9 mouse cellular contexts compared by ENCODE assay signal in the genomic region with DNA sequence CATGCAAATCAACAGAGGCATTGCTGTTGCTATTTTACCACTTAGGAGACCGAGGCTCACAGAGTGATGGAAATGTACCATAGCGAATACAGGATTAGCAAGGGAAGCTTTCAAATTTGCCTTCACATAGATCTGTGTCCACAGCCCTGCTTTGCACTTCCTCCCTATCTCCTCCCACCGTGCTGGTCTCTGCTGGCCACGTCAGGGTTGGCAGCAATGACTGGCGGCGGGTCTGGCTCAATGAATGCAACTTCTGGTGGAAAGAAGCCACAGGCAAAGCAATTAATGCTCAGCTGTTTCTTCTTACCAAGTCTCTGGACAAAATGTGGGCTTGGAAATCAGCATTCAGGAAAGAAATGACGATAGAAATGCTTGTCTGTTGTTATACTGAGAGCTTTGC.
DNase-seq lines count a peak whose midpoint lies in the region; ATAC-seq and TF ChIP-seq lines count a peak whose summit lies in the region.
"Had no signal": no experiment of that assay in that cellular context is flagged by ENCODE, and none has a peak within 500 bp of the region (broad histone marks: within the 10 kb centered on the region; RNA-seq: fewer than 3 reads in every experiment).

No protein-coding gene starts in this region.

- H3K27ac ChIP-seq in hindbrain, postnatal 0 days = no peak overlapping the region; the same call in 1 of the 2 replicates
- no peak overlapping the region for H3K27ac ChIP-seq in hindbrain, embryonic 13.5 days
- peak overlapping the region; percentile 76 for H3K27ac ChIP-seq in layer of hippocampus, adult 2 months
- H3K27ac ChIP-seq: neural tube, embryonic 13.5 days had no signal

- H3K36me3 ChIP-seq in hindbrain, postnatal 0 days (ENCODE audit: insufficient read depth, low read length) = no peaks in the 10 kb centered on the region
- H3K36me3 ChIP-seq in hindbrain, embryonic 13.5 days = no peaks in the 10 kb centered on the region
- H3K36me3 ChIP-seq: neural tube, embryonic 13.5 days had no signal

- peak overlapping the region; percentile 16; the same call in 1 of the 2 replicates for H3K4me2 ChIP-seq in hindbrain, postnatal 0 days (ENCODE audit: low read depth, low read length)
- H3K4me2 ChIP-seq in hindbrain, embryonic 13.5 days = no peak overlapping the region
- H3K4me2 ChIP-seq: neural tube, embryonic 13.5 days had no signal

- no peak for TF ChIP-seq POLR2A in brain, embryonic 14.5 days (IDR thresholded peaks at IDR 0.05; ENCODE audit: borderline replicate concordance, extremely low read depth, insufficient read depth, insufficient read length, poor library complexity, severe bottlenecking)

- WGBS in hindbrain, postnatal 0 days = 34% methylated on average over 7 of the region's 7 CpGs
- WGBS in hindbrain, embryonic 13.5 days = 59% methylated on average over 7 of the region's 7 CpGs

- H3K9ac ChIP-seq in hindbrain, postnatal 0 days (replicated peaks; ENCODE audit: low read length) = no peak overlapping the region
- H3K9ac ChIP-seq in hindbrain, embryonic 13.5 days = no peak overlapping the region
- H3K9ac ChIP-seq: neural tube, embryonic 13.5 days had no signal

- H3K9me3 ChIP-seq in hindbrain, postnatal 0 days (ENCODE audit: low read length) = no peaks in the 10 kb centered on the region
- H3K9me3 ChIP-seq in hindbrain, embryonic 13.5 days = no peaks in the 10 kb centered on the region
- H3K9me3 ChIP-seq: neural tube, embryonic 13.5 days had no signal

- peak; percentile 76 for ATAC-seq in hindbrain, postnatal 0 days
- ATAC-seq in hindbrain, embryonic 13.5 days (ENCODE audit: low FRiP score) = no peak
- ATAC-seq in common myeloid progenitor, adult 5-6 weeks (replicated peaks; ENCODE audit: low read depth, poor library complexity, severe bottlenecking) = peak; percentile 97

- TF ChIP-seq CTCF in hindbrain, postnatal 0 days (IDR thresholded peaks at IDR 0.05; ENCODE audit: low read depth) = no peak
- TF ChIP-seq CTCF in brain, embryonic 14.5 days (IDR thresholded peaks at IDR 0.05; ENCODE audit: borderline replicate concordance, extremely low read depth, insufficient read depth, insufficient read length) = no peak
- TF ChIP-seq CTCF in layer of hippocampus, adult 2 months (conservative IDR thresholded peaks at IDR 0.05) = 0 out of 2 replicates have a peak, but pooled peaks have one; percentile 4

- no peaks in the 10 kb centered on the region for H3K4me1 ChIP-seq in hindbrain, postnatal 0 days (ENCODE audit: insufficient read depth, low read length)
- H3K4me1 ChIP-seq in hindbrain, embryonic 13.5 days (replicated peaks) = 0 out of 2 replicates have a peak, but pooled peaks cover 4% of the 10 kb centered on the region
- H3K4me1 ChIP-seq: neural tube, embryonic 13.5 days had no signal

- H3K4me3 ChIP-seq in hindbrain, postnatal 0 days (ENCODE audit: low read length) = no peak overlapping the region
- H3K4me3 ChIP-seq in hindbrain, embryonic 13.5 days = no peak overlapping the region
- H3K4me3 ChIP-seq in layer of hippocampus, adult 2 months = 0 out of 2 replicates have a peak overlapping the region, but pooled peaks have one; percentile 7
- H3K4me3 ChIP-seq: neural tube, embryonic 13.5 days had no signal

- no peaks in the 10 kb centered on the region for H3K27me3 ChIP-seq in hindbrain, postnatal 0 days (ENCODE audit: insufficient read depth, low read length)
- H3K27me3 ChIP-seq in hindbrain, embryonic 13.5 days = no peaks in the 10 kb centered on the region
- H3K27me3 ChIP-seq: neural tube, embryonic 13.5 days had no signal

- peak; percentile 65 for DNase-seq in hindbrain, postnatal 0 days (ENCODE audit: low spot score)
- peak; percentile 59 for DNase-seq in brain, embryonic 14.5 days (ENCODE audit: low read depth)
- peak; percentile 16 to 29 for DNase-seq in layer of hippocampus, adult 2 months (ENCODE audit: low spot score in 2 of 2)
- DNase-seq in right cerebral cortex, postnatal 14 days = peak; percentile 14
- no peak for DNase-seq in spleen, postnatal 36 days (ENCODE audit: low spot score in 2 of 2)
- no peak for DNase-seq in thymus, postnatal 25 days

Comparison
In these comparisons a context has a peak if more than half of its experiments do, and no peak if none do; other contexts are left out.
1. DNase-seq: peak in hindbrain, postnatal 0 days (single experiment), brain, embryonic 14.5 days (single experiment), layer of hippocampus, adult 2 months (2 of 2) and right cerebral cortex, postnatal 14 days (single experiment); none in spleen, postnatal 36 days (0 of 2) and thymus, postnatal 25 days (single experiment).